Mouse (Mus musculus): Measurements from ENCODE around the gene Abcc5. TPM values are rescaled to one million over a fixed set of nuclear protein-coding genes. Genes with fewer than 3 reads are reported as not detected.
"Not testable (repeated sequence)": the region's sequence is repeated elsewhere in the genome, so short reads cannot be mapped to it uniquely, and the experiment has no call there.

Gene Abcc5
- polyA plus RNA-seq, 1 experiment from 2014 or later = 68.8 TPM

DNA sequence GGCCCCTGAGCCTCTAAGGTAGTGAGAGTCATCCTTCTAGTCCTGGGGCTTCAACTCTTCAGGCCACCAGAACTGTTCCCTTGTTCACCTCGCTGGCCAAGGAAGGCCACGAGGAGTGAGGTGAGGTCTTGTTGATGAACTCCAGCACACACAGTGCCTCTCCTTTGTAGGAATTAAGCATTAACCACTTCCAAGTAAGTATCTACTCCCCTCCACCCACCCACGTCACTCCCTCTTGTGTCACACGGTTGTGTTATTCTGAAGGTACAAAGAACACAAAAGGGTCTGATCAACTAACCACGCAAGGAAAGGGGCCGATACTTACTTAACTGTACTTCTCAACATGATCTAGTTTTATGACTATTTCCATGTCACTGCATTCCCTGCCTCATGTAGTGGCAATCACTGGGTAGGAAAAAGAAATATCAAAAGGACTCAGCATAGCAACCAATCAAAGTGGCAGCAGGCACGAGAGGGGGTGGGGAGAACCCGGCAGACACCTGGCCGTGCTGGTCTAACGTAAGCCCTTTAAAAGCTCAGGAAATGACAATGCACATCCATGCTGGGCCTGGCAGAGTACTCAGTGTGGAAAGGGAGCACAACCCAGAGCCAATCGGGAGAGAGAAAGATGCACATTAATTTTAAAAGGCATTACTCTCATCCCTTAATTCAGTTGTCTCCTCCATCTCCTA lies 30.8 kb downstream of the Abcc5 start:
- Histone ChIP-seq H3K4me2 (ENCODE audit: low read depth, low read length, severe bottlenecking) (no peak overlapping the region), H3K27ac (ENCODE audit: low read depth, low read length) (no peak overlapping the region), H3K4me3 (ENCODE audit: low read depth, low read length) (no peak overlapping the region), H3K9me3 (ENCODE audit: control insufficient read depth, low read length) (no peaks in the 10 kb centered on the region), H3K4me1 (replicated peaks; ENCODE audit: control insufficient read depth, insufficient read depth, low read length) (no peaks in the 10 kb centered on the region), H3K27me3 (ENCODE audit: control insufficient read depth, insufficient read depth, low read length) (no peaks in the 10 kb centered on the region), H3K36me3 (ENCODE audit: control insufficient read depth, insufficient read depth, low read length) (peaks cover 2% of the 10 kb centered on the region; the same call in 1 of the 2 replicates), H3K9ac (ENCODE audit: low read length) (no peak overlapping the region)
- WGBS = 89% methylated on average over 11 of the region's 11 CpGs
- ATAC-seq (replicated peaks; ENCODE audit: low FRiP score) = no peak
- no peak for DNase-seq (ENCODE audit: low spot score)

DNA sequence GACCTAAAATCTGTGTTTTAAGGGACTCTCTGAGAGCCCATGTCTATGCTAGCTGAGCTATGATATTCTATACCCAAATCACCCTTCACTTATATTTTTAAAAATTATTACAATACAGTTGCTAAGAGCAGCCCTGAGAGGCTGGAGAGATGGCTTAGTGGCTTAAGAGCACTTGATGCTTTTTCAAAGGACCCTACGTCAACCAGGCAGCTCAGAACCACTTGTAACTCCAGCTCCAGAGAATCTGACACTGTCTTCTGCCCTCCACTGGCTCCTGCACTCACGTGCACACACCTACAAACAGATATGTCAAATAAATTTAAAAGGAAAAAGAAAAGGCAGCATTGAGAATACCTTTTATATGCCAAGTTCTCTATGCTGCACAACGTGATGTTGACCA lies 34.4 kb downstream of the Abcc5 start:
- ATAC-seq (replicated peaks; ENCODE audit: low FRiP score) (no peak), DNase-seq (ENCODE audit: low spot score) (no peak)
- no peak overlapping the region for H3K9ac ChIP-seq (ENCODE audit: low read length)
- no peaks in the 10 kb centered on the region for H3K4me1 ChIP-seq (replicated peaks; ENCODE audit: control insufficient read depth, insufficient read depth, low read length)
- H3K36me3 ChIP-seq (ENCODE audit: control insufficient read depth, insufficient read depth, low read length) = peaks cover 2% of the 10 kb centered on the region; the same call in 1 of the 2 replicates
- 85% methylated on average over 3 of the region's 3 CpGs for WGBS
- H3K27me3 ChIP-seq (ENCODE audit: control insufficient read depth, insufficient read depth, low read length) = no peaks in the 10 kb centered on the region
- no peaks in the 10 kb centered on the region for H3K9me3 ChIP-seq (ENCODE audit: control insufficient read depth, low read length)
- no peak overlapping the region for H3K4me3 ChIP-seq (ENCODE audit: low read depth, low read length)
- no peak overlapping the region for H3K27ac ChIP-seq (ENCODE audit: low read depth, low read length)
- no peak overlapping the region for H3K4me2 ChIP-seq (ENCODE audit: low read depth, low read length, severe bottlenecking)

DNA sequence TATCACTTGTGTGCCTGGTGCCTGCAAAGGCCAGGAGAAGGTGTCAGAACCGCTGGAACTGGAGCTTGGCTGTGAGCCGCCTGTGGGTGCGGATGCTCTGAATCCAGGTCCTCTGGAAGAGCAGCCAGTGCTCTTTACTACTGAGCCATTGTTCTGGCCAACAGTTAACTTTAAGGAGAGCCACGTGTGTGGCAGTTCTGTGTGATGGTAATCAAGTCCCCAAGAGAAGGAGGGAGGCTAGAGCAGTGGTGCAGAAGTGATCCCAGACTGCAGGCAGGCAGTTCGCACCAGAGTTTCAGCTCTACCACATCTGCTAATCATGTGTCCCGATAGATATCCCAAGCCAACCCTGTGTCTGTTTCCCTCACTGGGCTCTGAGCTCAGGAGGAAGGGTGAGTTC lies 36.0 kb downstream of the Abcc5 start:
- H3K27me3 ChIP-seq (ENCODE audit: control insufficient read depth, insufficient read depth, low read length) = no peaks in the 10 kb centered on the region
- H3K4me1 ChIP-seq (replicated peaks; ENCODE audit: control insufficient read depth, insufficient read depth, low read length) = no peaks in the 10 kb centered on the region
- no peaks in the 10 kb centered on the region for H3K9me3 ChIP-seq (ENCODE audit: control insufficient read depth, low read length)
- H3K36me3 ChIP-seq (ENCODE audit: control insufficient read depth, insufficient read depth, low read length) = no peaks in the 10 kb centered on the region; the same call in 1 of the 2 replicates
- no peak overlapping the region for H3K9ac ChIP-seq (ENCODE audit: low read length)
- H3K27ac ChIP-seq (ENCODE audit: low read depth, low read length) = no peak overlapping the region
- ATAC-seq (replicated peaks; ENCODE audit: low FRiP score) = no peak
- WGBS = 82% methylated on average over 6 of the region's 6 CpGs
- DNase-seq (ENCODE audit: low spot score) = no peak
- no peak overlapping the region for H3K4me2 ChIP-seq (ENCODE audit: low read depth, low read length, severe bottlenecking)
- no peak overlapping the region for H3K4me3 ChIP-seq (ENCODE audit: low read depth, low read length)

DNA sequence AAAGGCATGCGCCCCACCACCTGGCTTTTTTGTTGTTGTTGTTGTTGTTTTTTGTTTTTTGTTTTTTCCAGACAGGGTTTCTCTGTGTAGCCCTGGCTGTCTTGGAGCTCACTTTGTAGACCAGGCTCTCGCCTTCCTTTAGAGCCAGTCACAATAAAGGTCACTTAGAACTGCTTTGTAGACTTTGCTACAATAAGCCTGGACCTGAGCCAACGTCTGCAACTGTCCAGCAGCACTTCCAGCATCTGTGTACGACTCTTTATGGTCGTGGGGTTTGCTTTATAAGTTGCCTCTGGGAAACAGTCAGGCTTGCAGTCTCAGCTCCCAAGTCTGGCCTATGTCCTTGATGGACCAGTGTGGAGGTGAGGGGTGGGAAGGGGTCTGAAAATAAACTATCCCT lies 45.2 kb downstream of the Abcc5 start:
- no peak overlapping the region for H3K4me3 ChIP-seq (ENCODE audit: low read depth, low read length)
- ATAC-seq (replicated peaks; ENCODE audit: low FRiP score) = no peak

DNA sequence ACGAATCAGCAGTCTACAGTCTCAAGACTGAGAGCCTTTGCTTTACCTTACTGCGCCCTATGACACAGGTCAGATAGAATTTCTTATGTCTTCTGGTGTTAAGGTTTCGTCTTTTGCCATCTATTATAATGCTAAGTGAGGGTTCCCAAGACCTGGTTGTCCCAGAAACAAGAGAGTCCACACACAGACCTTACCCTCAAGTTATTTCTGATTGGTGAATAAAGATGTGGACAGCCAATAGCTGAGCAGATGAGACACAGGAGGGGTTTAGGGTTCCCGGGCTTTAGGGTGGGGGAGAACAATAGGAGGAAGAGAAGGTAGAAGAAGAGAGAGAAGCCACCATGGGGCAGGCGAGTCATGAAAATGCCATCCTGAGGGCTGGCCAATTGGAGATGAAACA lies 50.9 kb downstream of the Abcc5 start:
- DNase-seq (ENCODE audit: low spot score) (no peak), ATAC-seq (replicated peaks; ENCODE audit: low FRiP score) (no peak)
- no peaks in the 10 kb centered on the region; the same call in 1 of the 2 replicates for H3K36me3 ChIP-seq (ENCODE audit: control insufficient read depth, insufficient read depth, low read length)
- H3K27me3 ChIP-seq (ENCODE audit: control insufficient read depth, insufficient read depth, low read length) = no peaks in the 10 kb centered on the region
- WGBS = 85% methylated on average over 5 of the region's 5 CpGs
- no peak overlapping the region for H3K27ac ChIP-seq (ENCODE audit: low read depth, low read length)
- no peak overlapping the region for H3K4me2 ChIP-seq (ENCODE audit: low read depth, low read length, severe bottlenecking)
- H3K4me3 ChIP-seq (ENCODE audit: low read depth, low read length) = no peak overlapping the region
- no peaks in the 10 kb centered on the region for H3K4me1 ChIP-seq (replicated peaks; ENCODE audit: control insufficient read depth, insufficient read depth, low read length)
- no peak overlapping the region for H3K9ac ChIP-seq (ENCODE audit: low read length)
- H3K9me3 ChIP-seq (ENCODE audit: control insufficient read depth, low read length) = no peaks in the 10 kb centered on the region

More for the DNA sequence above, 45.2 kb downstream of the Abcc5 start:
- H3K36me3 ChIP-seq (ENCODE audit: control insufficient read depth, insufficient read depth, low read length) = no peaks in the 10 kb centered on the region; the same call in 1 of the 2 replicates
- H3K9ac ChIP-seq (ENCODE audit: low read length) = no peak overlapping the region
- no peak overlapping the region for H3K27ac ChIP-seq (ENCODE audit: low read depth, low read length)
- WGBS = 79% methylated on average over 5 of the region's 5 CpGs
- no peak for DNase-seq (ENCODE audit: low spot score)
- no peak overlapping the region for H3K4me2 ChIP-seq (ENCODE audit: low read depth, low read length, severe bottlenecking)
- H3K9me3 ChIP-seq (ENCODE audit: control insufficient read depth, low read length) = no peaks in the 10 kb centered on the region
- no peaks in the 10 kb centered on the region for H3K4me1 ChIP-seq (replicated peaks; ENCODE audit: control insufficient read depth, insufficient read depth, low read length)
- H3K27me3 ChIP-seq (ENCODE audit: control insufficient read depth, insufficient read depth, low read length) = no peaks in the 10 kb centered on the region

DNA sequence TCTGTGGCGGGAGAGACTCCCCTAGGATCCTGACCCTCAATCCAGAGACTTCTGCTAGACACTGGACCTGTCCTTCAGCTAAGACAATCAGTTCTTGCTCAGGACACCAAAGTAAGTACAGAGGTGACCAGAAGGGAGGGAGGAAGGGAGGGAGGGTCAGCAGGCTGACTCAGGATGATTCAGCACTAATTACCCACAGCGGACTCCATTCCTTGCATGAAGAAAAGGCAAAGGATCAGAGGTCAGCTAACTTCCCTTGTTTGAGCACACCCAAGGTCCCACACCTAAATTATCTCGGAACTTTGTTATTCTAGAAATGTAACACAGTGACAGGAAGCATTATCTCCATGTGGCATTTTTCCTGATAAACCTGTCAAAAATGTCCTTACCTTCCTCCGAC lies 54.5 kb downstream of the Abcc5 start:
- Histone ChIP-seq H3K27ac (ENCODE audit: low read depth, low read length) (no peak overlapping the region), H3K4me2 (ENCODE audit: low read depth, low read length, severe bottlenecking) (no peak overlapping the region), H3K4me3 (ENCODE audit: low read depth, low read length) (no peak overlapping the region), H3K4me1 (replicated peaks; ENCODE audit: control insufficient read depth, insufficient read depth, low read length) (no peaks in the 10 kb centered on the region), H3K36me3 (ENCODE audit: control insufficient read depth, insufficient read depth, low read length) (no peaks in the 10 kb centered on the region; the same call in 1 of the 2 replicates), H3K27me3 (ENCODE audit: control insufficient read depth, insufficient read depth, low read length) (no peaks in the 10 kb centered on the region), H3K9me3 (ENCODE audit: control insufficient read depth, low read length) (no peaks in the 10 kb centered on the region), H3K9ac (ENCODE audit: low read length) (no peak overlapping the region)
- WGBS = 86% methylated on average over 4 of the region's 4 CpGs
- DNase-seq (ENCODE audit: low spot score) = no peak
- ATAC-seq (replicated peaks; ENCODE audit: low FRiP score) = no peak

DNA sequence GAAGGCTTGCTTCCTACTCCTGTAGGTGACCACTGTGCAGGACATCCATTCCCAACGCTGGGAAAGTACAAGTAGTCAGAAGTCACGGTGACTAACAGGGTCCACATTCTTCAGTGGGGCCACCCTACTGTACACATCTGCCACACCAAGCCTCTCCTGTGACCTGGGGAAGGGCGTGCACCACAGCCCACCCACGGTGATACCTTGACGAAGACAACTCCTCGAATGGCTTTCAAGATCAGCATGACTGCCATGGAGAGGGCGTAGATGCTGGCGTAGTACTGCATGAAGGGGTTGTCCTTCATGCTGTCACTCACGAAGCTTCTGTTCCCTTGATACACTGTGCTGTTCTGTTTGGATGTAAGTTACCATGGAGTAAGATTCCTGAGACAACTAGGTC lies 58.0 kb downstream of the Abcc5 start:
- Histone ChIP-seq H3K4me3 (ENCODE audit: low read depth, low read length) (no peak overlapping the region), H3K9me3 (ENCODE audit: control insufficient read depth, low read length) (no peaks in the 10 kb centered on the region), H3K27ac (ENCODE audit: low read depth, low read length) (no peak overlapping the region), H3K4me2 (ENCODE audit: low read depth, low read length, severe bottlenecking) (no peak overlapping the region), H3K4me1 (replicated peaks; ENCODE audit: control insufficient read depth, insufficient read depth, low read length) (no peaks in the 10 kb centered on the region), H3K9ac (ENCODE audit: low read length) (no peak overlapping the region), H3K27me3 (ENCODE audit: control insufficient read depth, insufficient read depth, low read length) (no peaks in the 10 kb centered on the region), H3K36me3 (ENCODE audit: control insufficient read depth, insufficient read depth, low read length) (no peaks in the 10 kb centered on the region; the same call in 1 of the 2 replicates)
- 95% methylated on average over 9 of the region's 9 CpGs for WGBS
- no peak for DNase-seq (ENCODE audit: low spot score)
- no peak for ATAC-seq (replicated peaks; ENCODE audit: low FRiP score)

DNA sequence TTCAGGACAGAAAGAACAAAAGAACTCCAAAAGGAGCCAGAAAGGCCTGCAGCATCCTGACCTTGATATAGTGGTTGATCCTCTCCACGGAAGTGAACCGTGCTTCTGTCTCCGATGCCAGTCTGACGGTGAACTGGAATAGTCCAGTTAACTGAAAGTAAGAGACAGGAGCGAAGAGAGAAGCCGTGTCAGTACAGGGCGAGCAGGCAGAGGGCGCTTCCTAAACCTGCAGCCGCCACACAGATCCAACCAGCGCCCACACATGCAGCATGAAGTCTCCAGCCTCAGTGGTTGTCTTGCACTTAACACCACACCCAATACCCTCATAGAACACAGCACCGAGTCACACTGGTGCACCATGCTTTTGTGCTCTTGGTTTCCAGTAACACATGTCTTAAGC lies 64.1 kb downstream of the Abcc5 start:
- Histone ChIP-seq H3K4me3 (ENCODE audit: low read depth, low read length) (no peak overlapping the region), H3K4me1 (replicated peaks; ENCODE audit: control insufficient read depth, insufficient read depth, low read length) (no peaks in the 10 kb centered on the region), H3K27ac (ENCODE audit: low read depth, low read length) (no peak overlapping the region), H3K4me2 (ENCODE audit: low read depth, low read length, severe bottlenecking) (no peak overlapping the region), H3K9ac (ENCODE audit: low read length) (no peak overlapping the region), H3K9me3 (ENCODE audit: control insufficient read depth, low read length) (no peaks in the 10 kb centered on the region), H3K27me3 (ENCODE audit: control insufficient read depth, insufficient read depth, low read length) (no peaks in the 10 kb centered on the region), H3K36me3 (ENCODE audit: control insufficient read depth, insufficient read depth, low read length) (no peaks in the 10 kb centered on the region; the same call in 1 of the 2 replicates)
- ATAC-seq (replicated peaks; ENCODE audit: low FRiP score) = no peak
- 90% methylated on average over 11 of the region's 11 CpGs for WGBS
- DNase-seq (ENCODE audit: low spot score) = no peak

DNA sequence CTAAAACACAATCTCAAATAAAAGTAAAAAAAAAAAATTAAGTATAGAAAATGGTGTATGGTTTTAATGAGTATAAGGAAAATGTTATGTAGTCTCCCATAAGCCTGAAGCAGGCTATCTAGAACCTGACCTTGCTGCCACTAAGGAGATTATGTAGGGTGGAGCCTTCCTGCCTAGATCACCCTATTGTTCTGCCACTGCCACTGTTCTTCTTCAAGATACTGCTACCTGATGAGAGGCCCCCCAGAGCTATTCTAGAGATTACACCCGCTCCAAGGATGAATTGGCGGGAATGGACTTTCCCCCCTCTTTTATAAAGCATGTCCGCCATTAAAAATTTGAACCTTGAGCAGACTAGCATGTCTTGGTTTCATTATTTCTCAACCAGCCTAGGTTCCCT lies 64.7 kb downstream of the Abcc5 start:
- H3K4me1 ChIP-seq (replicated peaks; ENCODE audit: control insufficient read depth, insufficient read depth, low read length); H3K9ac ChIP-seq (ENCODE audit: low read length); H3K27ac ChIP-seq (ENCODE audit: low read depth, low read length); H3K4me2 ChIP-seq (ENCODE audit: low read depth, low read length, severe bottlenecking); H3K36me3 ChIP-seq (ENCODE audit: control insufficient read depth, insufficient read depth, low read length); H3K9me3 ChIP-seq (ENCODE audit: control insufficient read depth, low read length); DNase-seq (ENCODE audit: low spot score); H3K4me3 ChIP-seq (ENCODE audit: low read depth, low read length); ATAC-seq (replicated peaks; ENCODE audit: low FRiP score); H3K27me3 ChIP-seq (ENCODE audit: control insufficient read depth, insufficient read depth, low read length): not testable (repeated sequence)
- WGBS = 92% methylated on average over 3 of the region's 3 CpGs

Measured in forebrain, embryonic 11.5 days (tissue).